Mouse (Mus musculus) CD8-positive naive resting alpha-beta T cell, adult 2 months (primary cell): ENCODE data around the gene Gan.

Source experiments
- DNase-seq, 2 experiments: peaks; one replicate each; pipeline ENCODE4 v3.0.0; 2022; ENCODE audit warnings: low read depth in 2 of 2, low spot score in 2 of 2

The Gan gene

DNA sequence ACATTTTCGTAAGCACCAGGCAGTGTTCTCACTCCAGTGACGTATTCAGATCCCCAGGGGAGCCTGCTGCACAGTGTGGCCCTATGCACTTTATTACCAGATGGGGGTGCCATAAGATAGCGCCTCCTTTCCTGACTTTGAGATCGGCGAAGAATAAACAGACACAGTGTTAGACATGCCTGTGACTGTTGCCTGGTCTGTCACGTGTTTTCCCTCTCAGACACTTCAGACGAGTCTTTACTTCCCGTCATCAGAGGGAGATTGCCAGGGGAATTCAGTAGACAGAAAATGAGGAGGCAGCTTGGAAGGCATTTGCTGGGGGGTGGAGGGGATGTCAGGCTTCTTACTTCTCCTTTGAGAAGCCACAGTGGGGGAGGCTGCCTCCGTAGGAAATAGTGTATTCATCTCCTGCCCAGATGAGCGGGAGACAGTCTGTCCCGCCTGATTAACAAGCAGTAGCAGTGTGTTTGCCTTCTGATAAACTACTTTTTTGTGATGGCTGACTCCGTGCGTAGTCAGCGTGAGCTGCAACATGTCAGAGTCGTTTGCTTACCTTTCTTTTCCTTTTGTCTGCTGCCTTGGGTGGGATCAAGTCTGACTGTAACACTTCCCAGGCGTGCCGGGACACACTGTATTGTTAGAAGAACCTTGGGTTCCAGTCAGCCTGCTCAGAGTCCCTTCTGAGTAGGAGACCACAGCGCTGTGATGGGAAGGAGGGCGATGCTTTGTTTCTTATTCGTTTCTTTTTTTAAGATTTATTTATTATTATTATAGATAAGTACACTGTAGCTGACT lies 40.4 kb downstream of the Gan start:
- DNase-seq: peak; percentile 37 to 51

DNA sequence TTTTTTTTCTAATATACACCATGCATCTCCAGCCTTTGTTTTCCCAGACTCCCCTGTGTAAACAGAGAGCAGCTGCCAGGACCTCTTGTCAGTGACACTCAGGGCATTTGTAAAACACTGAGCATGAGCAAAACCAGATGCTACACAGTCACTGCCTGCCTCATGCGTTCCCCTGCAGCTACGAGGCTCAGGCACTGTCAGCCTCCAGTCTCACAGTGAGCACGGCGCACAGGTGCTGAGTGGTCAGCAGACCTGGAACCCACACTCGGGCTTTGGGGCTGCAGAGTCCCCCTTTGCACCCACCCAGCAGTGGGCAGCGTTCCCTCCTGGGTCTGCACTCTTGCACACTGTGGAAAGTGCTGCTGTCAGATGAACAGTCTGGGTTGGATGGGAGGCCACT lies 41.7 kb downstream of the Gan start:
- DNase-seq: no peak

DNA sequence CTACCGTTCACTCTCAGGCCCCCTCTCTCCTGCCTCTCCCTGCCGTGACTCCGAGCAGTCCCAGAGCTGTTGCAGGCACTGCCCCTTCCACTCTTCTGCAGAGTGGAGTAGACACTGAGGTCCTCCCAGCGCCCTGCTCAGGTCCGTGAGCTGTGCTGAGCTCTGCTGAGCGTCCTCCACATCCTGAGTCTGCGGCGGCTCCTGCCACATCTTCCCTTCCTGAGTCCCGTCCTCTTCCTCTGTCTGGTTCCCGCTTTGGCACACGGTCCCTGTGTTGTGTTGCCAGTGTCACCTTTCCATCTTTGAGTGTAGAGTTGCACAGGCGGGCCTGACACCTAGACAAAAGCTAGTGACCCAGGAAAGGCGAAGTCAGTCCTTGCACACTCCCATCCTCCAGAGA lies 42.4 kb downstream of the Gan start:
- DNase-seq: no peak

DNA sequence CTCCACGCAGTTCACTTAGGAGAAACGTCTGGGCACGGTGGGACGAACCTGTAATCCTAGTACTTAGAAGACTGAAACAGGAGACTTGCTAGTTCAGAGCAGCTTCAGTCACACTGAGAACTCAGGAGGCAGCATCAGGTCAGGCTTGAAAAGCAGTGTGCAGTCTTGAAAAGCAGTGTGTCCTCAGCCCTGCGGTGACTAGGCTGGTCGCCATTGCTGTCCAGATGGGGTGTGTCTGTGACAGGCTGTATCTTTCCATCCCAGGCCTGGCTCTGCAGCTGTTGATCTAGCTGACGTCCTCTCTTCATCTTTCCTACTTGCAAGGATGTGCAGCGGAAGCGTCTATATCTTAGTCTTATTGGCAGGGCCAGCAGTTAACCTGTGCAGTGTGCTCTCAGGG lies 42.9 kb downstream of the Gan start:
- no peak for DNase-seq

DNA sequence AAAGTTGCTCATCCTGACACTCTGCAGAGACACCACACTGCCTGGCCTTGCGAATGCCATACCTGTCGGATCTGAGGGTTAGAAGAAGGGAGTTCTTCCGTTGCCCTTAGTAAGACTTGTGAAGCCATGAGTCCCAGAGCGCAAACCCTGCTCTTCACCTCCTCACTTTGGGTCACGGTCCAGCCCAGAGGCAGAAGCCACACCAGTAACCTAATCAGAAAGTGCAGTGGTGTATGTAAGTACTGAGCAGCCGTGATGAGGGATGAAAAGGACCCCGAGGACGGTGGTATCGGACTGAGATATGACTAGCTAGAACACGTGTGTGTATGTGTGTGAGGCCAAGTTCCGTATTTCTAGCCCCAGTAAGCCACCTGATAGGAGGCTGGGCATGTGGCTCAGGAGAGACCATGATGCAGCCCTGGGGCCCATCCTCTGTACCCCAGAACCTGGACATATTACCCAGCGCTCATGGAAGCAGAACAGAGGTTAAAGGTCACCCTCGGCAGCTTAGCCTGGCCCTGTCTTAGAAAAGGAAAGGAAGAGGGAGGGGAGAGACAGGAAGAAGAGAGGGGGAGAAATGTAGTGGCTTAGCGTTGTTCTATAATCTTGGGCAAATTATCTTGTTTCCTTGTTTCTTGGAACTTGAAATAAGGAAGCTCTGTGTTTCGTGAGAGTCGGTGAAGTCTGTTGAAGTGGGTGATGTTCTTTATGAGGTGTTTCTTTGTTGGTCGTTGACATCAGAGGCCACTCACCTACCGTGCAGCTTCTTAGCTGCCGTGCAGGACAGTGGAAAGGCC lies 43.5 kb downstream of the Gan start:
- DNase-seq: no peak

DNA sequence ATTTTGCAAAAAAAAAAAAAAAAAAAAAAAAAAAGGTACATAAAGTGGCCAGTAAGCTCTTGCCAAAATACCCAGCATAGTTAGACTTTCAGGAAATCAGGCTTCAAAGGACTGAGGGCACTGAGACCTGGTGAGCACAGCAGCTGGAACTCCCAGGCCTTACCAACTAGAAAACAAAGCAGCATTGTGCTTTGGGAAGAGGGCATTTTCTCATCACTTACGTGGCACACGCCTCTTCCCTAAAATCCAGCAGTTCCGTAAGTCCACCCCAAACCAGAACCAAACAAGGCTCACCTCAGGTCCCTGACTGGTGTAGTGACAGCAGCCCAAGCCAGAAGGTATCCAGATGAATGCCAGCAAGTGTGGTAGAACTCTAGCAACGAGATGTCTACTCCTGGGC lies 45.1 kb downstream of the Gan start:
- DNase-seq: no peak

DNA sequence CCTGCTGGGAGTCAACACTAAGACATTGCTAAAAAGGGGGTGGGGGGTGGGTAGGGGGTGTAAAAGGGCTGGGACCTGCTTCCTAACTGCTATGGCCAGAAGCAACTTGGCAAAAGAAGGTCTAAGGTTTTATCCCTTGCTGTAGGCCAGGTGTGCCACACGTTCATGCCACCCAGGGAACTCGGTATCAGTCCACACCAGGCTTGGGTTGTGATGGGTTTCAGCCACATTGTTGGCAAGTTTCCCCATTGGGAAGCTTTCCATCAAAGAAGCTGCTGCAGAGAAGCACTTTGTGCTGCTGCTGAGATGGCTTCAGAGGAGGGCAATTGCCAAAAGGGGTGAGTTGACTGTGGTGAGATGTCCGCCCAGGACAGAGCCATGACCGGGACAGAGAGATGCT lies 47.9 kb downstream of the Gan start:
- no peak for DNase-seq

DNA sequence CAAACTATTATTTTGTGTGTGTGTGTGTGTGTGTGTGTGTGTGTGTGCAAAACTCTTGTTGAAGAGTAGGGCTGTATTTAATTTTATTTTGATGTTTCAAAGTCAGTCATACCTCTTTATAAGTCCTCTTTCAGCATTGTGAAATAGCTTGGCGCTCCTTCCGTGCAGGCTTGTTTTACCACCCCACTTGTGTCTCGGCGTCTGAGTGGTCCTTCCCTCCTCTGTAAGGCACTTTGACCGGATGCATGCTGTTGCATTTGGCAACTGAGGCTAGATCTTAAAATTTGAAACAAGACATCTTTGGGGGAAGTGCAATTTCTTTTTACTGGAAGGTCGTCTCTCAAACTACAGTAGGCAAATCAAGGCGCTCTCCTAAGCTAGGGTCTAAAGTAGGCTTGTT lies 48.7 kb downstream of the Gan start:
- no peak for DNase-seq

DNA sequence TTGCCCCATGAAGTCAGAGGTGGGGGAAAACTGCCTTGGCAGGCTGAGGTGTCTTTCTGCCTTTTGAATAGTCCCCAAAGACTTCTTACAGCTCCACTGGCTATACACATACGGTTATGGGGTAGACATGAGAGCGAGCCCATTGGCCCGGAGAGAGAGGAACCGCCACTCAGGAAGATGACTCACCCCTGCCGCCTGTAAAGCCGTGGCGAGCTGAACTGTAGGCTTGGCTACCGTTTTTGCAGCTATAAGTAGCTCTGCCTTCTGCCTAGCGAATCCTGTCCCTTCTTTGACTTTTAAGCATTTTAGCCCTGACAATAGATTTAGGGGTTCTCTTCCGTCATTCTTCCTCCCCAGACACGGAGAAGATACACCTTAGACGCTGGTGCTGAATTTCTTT lies 51.2 kb downstream of the Gan start:
- DNase-seq: no peak

DNA sequence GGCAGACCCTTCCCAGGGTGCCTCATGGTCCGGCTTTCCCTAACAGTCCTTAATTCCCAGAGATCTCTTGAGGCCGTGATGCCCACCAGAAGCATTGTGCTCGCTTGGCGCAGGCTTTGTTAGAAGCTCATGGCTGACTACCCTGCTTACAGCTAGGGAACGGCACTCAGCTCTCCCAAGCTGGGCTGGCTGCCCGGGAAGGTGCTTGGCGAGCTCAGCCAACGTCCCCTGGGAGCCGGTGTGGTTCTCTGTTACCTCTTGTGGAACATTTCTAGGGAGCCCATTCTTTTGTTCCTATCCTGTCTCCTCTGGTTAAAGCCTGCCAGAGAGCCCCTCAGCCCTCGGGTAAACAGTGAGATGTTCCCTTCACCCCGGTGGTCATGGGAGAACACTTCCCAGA lies 54.2 kb downstream of the Gan start:
- no peak for DNase-seq

DNA sequence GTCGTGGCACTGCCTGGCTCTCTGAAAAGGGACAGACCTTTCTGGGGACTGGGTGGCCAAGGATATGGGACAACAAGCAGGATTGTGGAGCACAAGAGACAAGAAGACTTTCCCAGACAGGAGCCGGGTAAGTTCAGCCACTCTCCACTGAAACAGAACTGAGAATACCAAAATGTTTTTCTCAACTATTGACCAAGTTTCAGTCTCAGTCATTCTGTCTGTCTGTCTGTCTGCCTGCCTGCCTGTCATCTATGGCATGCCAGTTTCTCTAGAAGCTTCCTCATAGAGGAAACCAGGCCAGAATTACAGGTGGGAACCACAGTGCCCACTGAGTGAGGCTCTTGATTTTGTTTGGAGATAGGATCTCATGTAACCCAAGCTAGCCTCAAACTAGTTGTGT lies 59.8 kb downstream of the Gan start:
- no peak for DNase-seq

DNA sequence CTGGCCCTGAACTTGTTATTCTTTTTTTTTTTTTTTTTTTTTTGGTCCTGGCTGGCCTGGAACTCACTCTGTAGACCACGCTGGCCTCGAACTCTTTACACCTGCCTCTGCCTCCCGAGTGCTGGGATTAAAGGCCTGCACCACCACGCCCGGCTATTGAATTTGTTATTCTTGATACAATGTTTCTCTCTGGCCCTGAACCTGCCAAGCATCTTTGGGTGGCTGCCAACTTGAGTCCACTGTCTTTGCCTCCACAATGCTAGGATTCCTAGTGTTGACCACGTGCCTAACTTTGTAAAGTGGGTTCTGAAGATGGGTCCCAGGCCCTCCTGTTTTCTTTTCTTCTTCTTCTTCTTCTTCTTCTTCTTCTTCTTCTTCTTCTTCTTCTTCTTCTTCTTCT lies 64.5 kb downstream of the Gan start:
- no peak for DNase-seq

DNA sequence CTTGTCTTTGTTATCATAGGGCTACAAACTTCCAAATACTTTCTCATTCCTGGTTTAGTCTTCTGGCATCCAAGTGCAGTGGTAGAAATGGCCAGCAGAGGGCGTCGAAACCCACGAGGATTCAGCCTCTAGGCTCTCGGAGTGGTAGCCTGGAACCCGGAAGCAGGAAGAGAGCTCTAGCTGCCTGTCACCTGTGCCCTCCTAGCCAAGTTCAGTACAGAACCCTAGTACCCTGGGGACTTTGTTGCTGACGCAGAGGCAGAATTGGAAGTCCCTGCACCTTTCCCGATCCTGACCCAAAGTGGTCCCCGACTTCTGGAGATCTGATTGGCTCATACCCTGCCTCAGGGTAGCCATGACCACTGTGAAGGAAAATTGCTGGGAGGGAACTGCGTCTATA lies 66.7 kb downstream of the Gan start:
- peak; percentile 79 to 83 for DNase-seq

DNA sequence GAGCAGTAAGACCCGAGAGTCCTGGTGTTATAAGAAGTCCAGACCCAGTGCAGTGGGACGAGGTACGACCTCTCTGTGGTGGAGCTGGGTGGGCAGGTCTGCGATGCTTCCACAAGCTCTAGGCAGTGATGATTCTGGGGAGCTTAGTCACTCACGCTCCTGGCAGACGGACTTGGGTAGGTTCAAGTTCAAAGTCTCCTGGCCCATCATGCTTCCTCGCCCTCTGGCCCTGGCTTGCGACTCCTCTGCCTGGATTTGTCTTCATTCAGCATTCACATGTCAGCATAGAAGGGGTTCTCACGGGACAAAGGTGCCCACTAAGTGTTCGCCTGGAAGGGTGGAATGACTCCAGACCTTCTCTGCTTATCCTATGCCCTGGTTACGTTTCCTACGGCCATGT lies 68.4 kb downstream of the Gan start:
- no peak for DNase-seq

DNA sequence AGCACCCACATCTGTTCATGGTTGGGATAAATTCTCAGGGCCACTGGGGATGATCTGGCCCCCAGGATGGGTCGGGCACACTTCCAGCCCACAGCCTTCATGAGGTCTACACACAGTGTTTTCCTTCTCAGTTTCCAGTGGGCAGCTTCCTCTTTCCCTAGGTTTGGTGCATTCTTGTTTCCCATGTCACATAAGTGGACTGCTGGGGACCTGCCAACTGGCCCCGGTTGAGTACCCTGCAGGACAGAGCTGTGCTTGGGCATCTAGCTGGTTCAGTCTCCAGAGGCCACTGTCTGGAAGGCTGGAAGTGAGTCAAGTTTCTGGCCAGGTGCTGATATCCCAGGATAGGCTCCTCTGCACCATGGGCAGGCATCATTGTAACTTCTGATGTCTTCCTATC lies 69.4 kb downstream of the Gan start:
- DNase-seq: no peak

DNA sequence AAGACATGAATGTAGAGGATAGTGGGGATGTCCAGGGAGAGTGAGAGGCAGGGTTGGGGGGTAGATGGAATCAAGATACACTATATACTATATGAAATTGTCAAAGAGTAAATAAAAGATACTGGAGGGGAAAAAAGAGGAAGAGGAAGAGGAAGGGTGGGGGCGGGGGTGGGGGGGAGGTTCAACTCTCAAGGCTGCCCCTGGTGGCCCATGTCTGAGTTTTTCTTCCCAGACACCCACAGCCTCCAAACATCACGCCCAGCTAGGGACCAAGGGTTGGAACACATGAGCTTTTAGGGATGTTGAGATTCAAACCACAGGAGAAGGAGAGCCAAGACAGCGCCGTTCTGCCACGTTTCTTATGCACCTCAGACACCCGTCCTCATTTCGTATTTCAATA lies 75.3 kb downstream of the Gan start:
- no peak for DNase-seq

DNA sequence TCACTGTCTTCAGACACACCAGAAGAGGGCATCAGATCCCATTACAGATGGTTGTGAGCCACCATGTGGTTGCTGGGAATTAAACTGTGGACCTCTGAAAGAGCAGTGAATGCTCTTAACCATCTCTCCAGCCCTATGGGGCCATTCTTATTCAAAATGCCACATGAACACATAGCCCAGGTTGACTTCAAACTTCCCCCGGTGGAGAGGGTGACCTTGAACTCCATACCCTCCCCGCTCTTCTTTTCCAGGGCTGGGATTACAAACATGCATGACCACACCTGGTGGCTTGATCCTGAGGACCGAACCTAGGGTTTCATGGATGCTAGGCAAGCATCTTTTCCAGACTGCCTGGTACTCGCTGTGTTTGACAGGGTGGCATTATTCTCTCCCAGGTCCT lies 78.6 kb downstream of the Gan start:
- DNase-seq: no peak

DNA sequence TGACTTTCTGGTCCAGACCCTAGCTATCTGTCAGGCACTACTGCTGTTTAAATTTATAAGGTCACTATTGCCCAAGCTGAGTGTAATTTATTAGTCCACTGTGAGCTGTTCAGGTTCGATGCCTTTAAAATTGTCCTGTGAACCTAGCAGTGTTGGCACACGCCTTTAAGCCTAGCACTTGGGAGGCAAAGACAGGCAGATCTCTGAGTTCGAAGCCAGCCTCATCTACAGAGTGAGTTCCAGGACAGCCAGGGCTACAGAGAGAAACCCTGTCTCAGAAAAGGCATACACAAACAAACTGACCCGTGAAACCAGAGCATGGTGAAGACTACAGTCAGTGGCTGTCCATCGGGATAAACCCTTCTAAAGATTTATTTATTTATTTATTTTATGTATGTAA lies 82.4 kb downstream of the Gan start:
- DNase-seq: no peak

DNA sequence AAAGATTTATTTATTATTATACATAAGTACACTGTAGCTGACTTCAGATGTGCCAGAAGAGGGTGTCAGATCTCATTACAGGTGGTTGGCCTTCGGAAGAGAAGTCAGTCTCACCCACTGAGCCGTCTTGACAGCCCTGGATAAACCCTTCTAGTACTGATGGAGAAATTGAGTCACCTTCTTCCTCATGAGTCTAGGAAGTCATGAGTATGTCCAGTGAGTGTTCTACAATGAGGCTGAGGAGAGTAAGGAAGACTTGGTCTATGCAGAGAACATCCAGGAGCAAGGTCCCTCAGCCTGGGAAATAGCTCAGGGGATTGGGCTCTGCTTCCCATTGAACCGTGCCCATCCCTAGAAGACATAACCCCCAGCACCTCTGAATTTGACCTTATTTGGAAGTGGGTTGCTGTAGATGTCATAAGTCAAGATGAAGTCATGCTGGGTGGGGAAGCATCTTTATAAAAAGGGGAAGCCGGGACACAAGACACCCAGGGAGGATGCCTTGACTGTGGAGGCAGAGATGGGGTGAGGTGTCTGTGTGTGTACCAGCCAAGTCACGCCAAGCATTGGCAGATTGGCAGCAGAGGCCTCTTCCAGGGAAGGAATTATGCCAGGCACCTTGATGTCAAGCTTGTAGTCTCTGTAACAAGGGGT lies 83.0 kb downstream of the Gan start:
- DNase-seq: no peak

DNA sequence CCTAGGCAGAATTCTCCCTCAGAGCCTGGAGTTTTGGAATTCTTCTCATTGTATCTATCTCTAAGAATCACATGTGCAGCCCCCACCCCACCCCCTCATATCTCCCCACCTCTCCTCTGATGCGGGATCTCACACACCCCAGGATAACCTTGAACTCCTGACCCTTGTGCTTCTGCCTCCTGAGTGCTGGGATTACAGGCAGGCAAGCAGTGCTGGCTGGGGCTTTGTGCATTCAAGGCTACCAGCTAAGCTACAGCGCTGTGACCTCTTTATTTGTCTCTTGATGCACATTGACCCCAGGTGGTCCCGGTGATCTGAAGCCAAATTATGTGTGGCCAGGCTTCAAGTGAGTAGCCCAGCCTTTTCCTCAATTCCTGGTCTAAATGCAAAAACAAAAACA lies 83.9 kb downstream of the Gan start:
- DNase-seq: no peak

DNA sequence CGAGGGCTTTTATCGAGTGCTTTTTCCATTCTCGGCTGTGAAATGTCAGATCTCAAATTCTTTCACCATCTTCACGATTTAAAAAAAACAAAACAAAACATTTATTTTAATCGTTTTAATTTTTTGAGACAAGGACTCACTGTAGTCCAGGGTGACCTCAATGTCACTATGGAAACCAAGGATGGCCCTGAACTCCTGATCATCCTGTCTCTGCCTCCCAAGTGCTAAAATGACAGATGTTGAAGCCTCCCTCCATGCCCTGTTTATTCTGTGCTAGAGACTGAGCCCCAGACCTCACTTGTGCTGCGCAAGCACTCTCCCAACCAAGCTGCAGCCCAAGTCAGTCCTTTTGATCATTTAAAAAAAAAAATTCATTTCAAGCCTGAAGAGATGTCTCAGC lies 84.4 kb downstream of the Gan start:
- DNase-seq: no peak

DNA sequence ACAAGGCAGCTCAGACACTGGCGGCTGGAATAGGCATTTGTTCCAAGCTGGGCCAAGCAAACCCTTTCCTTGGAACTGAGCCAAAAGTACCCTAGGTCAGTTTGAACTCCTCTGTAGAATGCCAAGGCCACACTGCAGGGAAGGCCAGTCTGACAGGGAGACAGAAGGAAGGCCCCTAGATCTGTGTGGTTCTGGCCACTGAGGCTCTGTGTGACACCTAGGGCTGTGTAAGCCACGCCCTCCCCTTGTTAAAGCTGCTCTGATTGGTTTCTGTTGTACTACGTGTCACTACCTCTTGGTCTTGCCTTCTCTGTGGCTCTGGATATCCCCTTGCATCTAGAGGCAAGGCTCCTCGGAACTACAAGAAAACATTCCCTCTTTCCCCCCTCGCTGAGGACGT lies 86.7 kb downstream of the Gan start:
- DNase-seq: no peak
